Mouse (Mus musculus): ENCODE data around the gene Zbtb17. TPM values are rescaled to one million over a fixed set of nuclear protein-coding genes. Genes with fewer than 3 reads are reported as not detected.

Zbtb17 gene
- total RNA-seq, 2 experiments from 2014 or later: 16.2 to 16.7 TPM

GRCm38 (mm10) chr4:141454581-141455350, 10.3 kb downstream of the Zbtb17 start:
- intact Hi-C loops (cut with DNase I; ENCODE audit: low total_unique reads): no loop called here
- DNase-seq: no peak

- intact Hi-C loops (cut with DNase I; ENCODE audit: low total_unique reads): no loop called here
Observed at GRCm38 (mm10) chr4:141455526-141455925, 11.1 kb downstream of the Zbtb17 start.

GRCm38 (mm10) chr4:141456193-141456938, 11.9 kb downstream of the Zbtb17 start:
- intact Hi-C loops (cut with DNase I; ENCODE audit: low total_unique reads): no loop called here

More at GRCm38 (mm10) chr4:141455526-141455925, 11.1 kb downstream of the Zbtb17 start:
- DNase-seq: no peak

GRCm38 (mm10) chr4:141458236-141458635, 13.8 kb downstream of the Zbtb17 start:
- intact Hi-C loops (cut with DNase I; ENCODE audit: low total_unique reads): no loop called here
- peak; percentile 76 for DNase-seq

More at GRCm38 (mm10) chr4:141456193-141456938, 11.9 kb downstream of the Zbtb17 start:
- DNase-seq: no peak

- intact Hi-C loops (cut with DNase I; ENCODE audit: low total_unique reads): no loop called here
- DNase-seq: no peak
Observed at GRCm38 (mm10) chr4:141458888-141459287, 14.4 kb downstream of the Zbtb17 start.

- intact Hi-C loops (cut with DNase I; ENCODE audit: low total_unique reads): no loop called here
- DNase-seq: no peak
Observed at GRCm38 (mm10) chr4:141459766-141460165, 15.3 kb downstream of the Zbtb17 start.

- intact Hi-C loops (cut with DNase I; ENCODE audit: low total_unique reads): no loop called here
- DNase-seq: no peak
Observed at GRCm38 (mm10) chr4:141460481-141460880, 16.0 kb downstream of the Zbtb17 start.

GRCm38 (mm10) chr4:141461088-141461487, 16.6 kb downstream of the Zbtb17 start:
- intact Hi-C loops (cut with DNase I; ENCODE audit: low total_unique reads): no loop called here
- DNase-seq: no peak

- no peak for DNase-seq
- intact Hi-C loops (cut with DNase I; ENCODE audit: low total_unique reads): no loop called here
Observed at GRCm38 (mm10) chr4:141461576-141461975, 17.1 kb downstream of the Zbtb17 start.

- DNase-seq: no peak
- intact Hi-C loops (cut with DNase I; ENCODE audit: low total_unique reads): no loop called here
Observed at GRCm38 (mm10) chr4:141463472-141463871, 19.0 kb downstream of the Zbtb17 start.

GRCm38 (mm10) chr4:141464722-141465121, 20.3 kb downstream of the Zbtb17 start:
- no peak for DNase-seq
- intact Hi-C loops (cut with DNase I; ENCODE audit: low total_unique reads): no loop called here

GRCm38 (mm10) chr4:141465512-141466288, 21.2 kb downstream of the Zbtb17 start:
- intact Hi-C loops (cut with DNase I; ENCODE audit: low total_unique reads): no loop called here
- DNase-seq: no peak

- intact Hi-C loops (cut with DNase I; ENCODE audit: low total_unique reads): no loop called here
- no peak for DNase-seq
Observed at GRCm38 (mm10) chr4:141466289-141466795, 21.9 kb downstream of the Zbtb17 start.

GRCm38 (mm10) chr4:141466844-141467580, 22.6 kb downstream of the Zbtb17 start:
- no peak for DNase-seq
- intact Hi-C loops (cut with DNase I; ENCODE audit: low total_unique reads): no loop called here

- intact Hi-C loops (cut with DNase I; ENCODE audit: low total_unique reads): no loop called here
- DNase-seq: no peak
Observed at GRCm38 (mm10) chr4:141467581-141467927, 23.1 kb downstream of the Zbtb17 start.

GRCm38 (mm10) chr4:141468576-141468975, 24.1 kb downstream of the Zbtb17 start:
- DNase-seq: no peak
- intact Hi-C loops (cut with DNase I; ENCODE audit: low total_unique reads): no loop called here

GRCm38 (mm10) chr4:141469343-141469742, 24.9 kb downstream of the Zbtb17 start:
- intact Hi-C loops (cut with DNase I; ENCODE audit: low total_unique reads): no loop called here
- DNase-seq: no peak

- DNase-seq: no peak
- intact Hi-C loops (cut with DNase I; ENCODE audit: low total_unique reads): no loop called here
Observed at GRCm38 (mm10) chr4:141471491-141471890, 27.0 kb downstream of the Zbtb17 start.

- DNase-seq: no peak
- intact Hi-C loops (cut with DNase I; ENCODE audit: low total_unique reads): no loop called here
Observed at GRCm38 (mm10) chr4:141472641-141473321, 28.3 kb downstream of the Zbtb17 start.

Data from gastrocnemius, postnatal 14 days (tissue).